Mouse (Mus musculus): ENCODE data around the gene Hscb. TPM values are rescaled to one million over a fixed set of nuclear protein-coding genes. Genes with fewer than 3 reads are reported as not detected.
A peak's percentile ranks its signal among the peaks of the same experiment; 100 is the strongest.

Gene Hscb
- total and polyA plus RNA-seq, 3 experiments: 56.7 to 94.2 (median 65.3) TPM

DNA sequence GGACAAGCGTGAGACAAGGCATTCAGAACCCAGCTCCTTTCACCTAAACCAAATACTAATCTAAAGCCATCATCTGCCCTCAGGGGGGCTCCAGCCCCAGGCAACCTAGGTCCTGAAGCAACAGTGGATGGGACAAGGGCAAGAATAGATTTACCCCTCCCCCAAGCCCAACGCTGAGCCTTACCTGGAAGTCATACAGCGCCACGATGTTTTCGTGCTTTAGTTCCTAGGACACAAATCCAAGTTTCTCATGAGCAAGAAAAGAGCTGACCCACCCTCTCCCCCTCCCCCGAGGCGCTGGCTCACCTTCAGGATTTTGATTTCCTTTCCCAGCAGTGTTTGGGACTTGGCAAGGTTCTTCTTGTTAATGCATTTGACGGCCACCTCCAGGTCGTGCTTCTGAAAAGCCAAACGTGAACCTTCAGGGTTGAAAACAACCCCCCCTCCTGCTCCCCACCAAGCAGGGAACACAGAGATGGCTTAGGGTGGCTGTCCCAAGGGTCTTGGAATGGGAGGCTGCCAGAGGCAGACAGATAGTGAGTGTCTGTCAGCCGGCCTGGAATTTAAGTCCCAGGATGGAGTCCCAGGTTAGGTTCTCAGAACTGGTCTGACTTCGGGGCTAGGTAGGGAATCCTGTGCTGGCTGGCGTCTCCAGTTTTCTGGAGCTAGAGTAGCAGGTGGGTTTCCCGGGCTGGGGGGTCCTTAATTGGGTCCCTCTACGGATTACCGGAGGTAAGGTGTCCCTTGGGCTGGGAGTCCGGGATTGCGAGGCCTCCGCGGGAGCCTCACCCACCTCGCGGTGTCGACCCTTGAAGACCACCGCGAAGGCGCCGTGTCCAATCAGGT lies 30.5 kb downstream of the Hscb start:
- TF ChIP-seq GATA1 (IDR thresholded peaks at IDR 0.05; ENCODE audit: borderline replicate concordance, low read length) (no peak), POLR2AphosphoS5 (IDR thresholded peaks at IDR 0.05; ENCODE audit: insufficient replicate concordance, low read depth, low read length) (no peak), TAL1 (conservative IDR thresholded peaks at IDR 0.05; ENCODE audit: low read depth, low read length) (no peak), GATA2 (IDR thresholded peaks at IDR 0.05; ENCODE audit: borderline replicate concordance, low read depth, low read length) (no peak), CTCF (IDR thresholded peaks at IDR 0.05; ENCODE audit: low read depth, low read length) (no peak)
- Histone ChIP-seq H3K9me3 (replicated peaks) (no peaks in the 10 kb centered on the region), H3K4me3 (ENCODE audit: low read depth, low read length) (peak overlapping the region; percentile 96), H3K4me1 (ENCODE audit: insufficient read depth, low read depth, low read length) (peaks cover 64% of the 10 kb centered on the region), H3K27me3 (ENCODE audit: insufficient read depth, low read length) (no peaks in the 10 kb centered on the region), H3K36me3 (replicated peaks) (peaks cover 36% of the 10 kb centered on the region)
- ATAC-seq (ENCODE audit: extremely low read depth, insufficient number of reproducible peaks, low FRiP score, poor library complexity, severe bottlenecking) (no peak), DNase-seq (ENCODE audit: low spot score) (peak; percentile 19)

GRCm38 (mm10) chr5:110808061-110808631 lies 31.4 kb downstream of the Hscb start:
- DNase-seq (ENCODE audit: low spot score) (peak; percentile 82), ATAC-seq (ENCODE audit: extremely low read depth, insufficient number of reproducible peaks, low FRiP score, poor library complexity, severe bottlenecking) (peak; percentile 38)
- no peak for TF ChIP-seq GATA2 (IDR thresholded peaks at IDR 0.05; ENCODE audit: borderline replicate concordance, low read depth, low read length)
- no peak for TF ChIP-seq TAL1 (conservative IDR thresholded peaks at IDR 0.05; ENCODE audit: low read depth, low read length)
- no peak for TF ChIP-seq GATA1 (IDR thresholded peaks at IDR 0.05; ENCODE audit: borderline replicate concordance, low read length)
- no peak for TF ChIP-seq POLR2AphosphoS5 (IDR thresholded peaks at IDR 0.05; ENCODE audit: insufficient replicate concordance, low read depth, low read length)
- no peak for TF ChIP-seq CTCF (IDR thresholded peaks at IDR 0.05; ENCODE audit: low read depth, low read length)
- Histone ChIP-seq H3K27me3 (ENCODE audit: insufficient read depth, low read length) (no peaks in the 10 kb centered on the region), H3K36me3 (replicated peaks) (peaks cover 40% of the 10 kb centered on the region), H3K9me3 (replicated peaks) (no peaks in the 10 kb centered on the region), H3K4me3 (ENCODE audit: low read depth, low read length) (peak overlapping the region; percentile 96), H3K4me1 (ENCODE audit: insufficient read depth, low read depth, low read length) (peaks cover 72% of the 10 kb centered on the region)

DNA sequence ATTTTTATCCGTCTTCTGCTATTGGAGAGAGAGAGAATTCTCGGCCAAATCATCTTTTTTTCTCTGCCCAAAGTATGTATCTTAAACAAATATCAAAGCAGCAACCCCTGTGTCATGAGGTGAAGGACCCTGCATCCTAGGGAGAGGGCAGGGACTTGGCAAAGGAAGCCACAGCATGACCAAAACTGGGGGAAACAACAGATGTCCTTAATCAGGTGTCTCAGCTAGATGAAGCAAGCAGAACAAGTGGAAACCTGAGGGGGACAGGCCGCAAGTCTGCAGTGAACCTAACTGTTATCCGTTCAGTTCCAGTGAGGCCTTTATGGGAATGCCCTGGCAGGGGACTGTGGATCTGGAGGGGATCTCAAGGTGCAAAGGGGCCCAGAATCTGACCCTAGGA lies 32.1 kb downstream of the Hscb start:
- Histone ChIP-seq H3K27me3 (ENCODE audit: insufficient read depth, low read length) (no peaks in the 10 kb centered on the region), H3K4me3 (ENCODE audit: low read depth, low read length) (peak overlapping the region; percentile 96), H3K9me3 (replicated peaks) (no peaks in the 10 kb centered on the region), H3K4me1 (ENCODE audit: insufficient read depth, low read depth, low read length) (peaks cover 79% of the 10 kb centered on the region), H3K36me3 (replicated peaks) (peaks cover 41% of the 10 kb centered on the region)
- DNase-seq (ENCODE audit: low spot score): no peak
- no peak for ATAC-seq (ENCODE audit: extremely low read depth, insufficient number of reproducible peaks, low FRiP score, poor library complexity, severe bottlenecking)
- TF ChIP-seq GATA1 (IDR thresholded peaks at IDR 0.05; ENCODE audit: borderline replicate concordance, low read length) (no peak), TAL1 (conservative IDR thresholded peaks at IDR 0.05; ENCODE audit: low read depth, low read length) (no peak), CTCF (IDR thresholded peaks at IDR 0.05; ENCODE audit: low read depth, low read length) (no peak), GATA2 (IDR thresholded peaks at IDR 0.05; ENCODE audit: borderline replicate concordance, low read depth, low read length) (no peak)

GRCm38 (mm10) chr5:110806676-110807075 lies 32.9 kb downstream of the Hscb start:
- Histone ChIP-seq H3K9me3 (replicated peaks) (no peaks in the 10 kb centered on the region), H3K4me3 (ENCODE audit: low read depth, low read length) (no peak overlapping the region; the same call in 1 of the 2 replicates), H3K27me3 (ENCODE audit: insufficient read depth, low read length) (no peaks in the 10 kb centered on the region), H3K4me1 (ENCODE audit: insufficient read depth, low read depth, low read length) (peaks cover 82% of the 10 kb centered on the region), H3K36me3 (replicated peaks) (peaks cover 49% of the 10 kb centered on the region)
- ATAC-seq (ENCODE audit: extremely low read depth, insufficient number of reproducible peaks, low FRiP score, poor library complexity, severe bottlenecking): no peak
- no peak for DNase-seq (ENCODE audit: low spot score)
- TF ChIP-seq CTCF (IDR thresholded peaks at IDR 0.05; ENCODE audit: low read depth, low read length): no peak
- no peak for TF ChIP-seq POLR2AphosphoS5 (IDR thresholded peaks at IDR 0.05; ENCODE audit: insufficient replicate concordance, low read depth, low read length)
- TF ChIP-seq TAL1 (conservative IDR thresholded peaks at IDR 0.05; ENCODE audit: low read depth, low read length): no peak
- no peak for TF ChIP-seq GATA1 (IDR thresholded peaks at IDR 0.05; ENCODE audit: borderline replicate concordance, low read length)
- no peak for TF ChIP-seq GATA2 (IDR thresholded peaks at IDR 0.05; ENCODE audit: borderline replicate concordance, low read depth, low read length)

- H3K4me1 ChIP-seq (ENCODE audit: insufficient read depth, low read depth, low read length): peaks cover 85% of the 10 kb centered on the region
- DNase-seq (ENCODE audit: low spot score) (no peak), ATAC-seq (ENCODE audit: extremely low read depth, insufficient number of reproducible peaks, low FRiP score, poor library complexity, severe bottlenecking) (no peak)
- H3K4me3 ChIP-seq (ENCODE audit: low read depth, low read length): no peak overlapping the region; the same call in 1 of the 2 replicates
- TF ChIP-seq CTCF (IDR thresholded peaks at IDR 0.05; ENCODE audit: low read depth, low read length): no peak
- H3K27me3 ChIP-seq (ENCODE audit: insufficient read depth, low read length): no peaks in the 10 kb centered on the region
- H3K9me3 ChIP-seq (replicated peaks): no peaks in the 10 kb centered on the region
- peaks cover 54% of the 10 kb centered on the region for H3K36me3 ChIP-seq (replicated peaks)
These were observed 33.4 kb downstream of the Hscb start for GRCm38 (mm10) chr5:110806154-110806553.

DNA sequence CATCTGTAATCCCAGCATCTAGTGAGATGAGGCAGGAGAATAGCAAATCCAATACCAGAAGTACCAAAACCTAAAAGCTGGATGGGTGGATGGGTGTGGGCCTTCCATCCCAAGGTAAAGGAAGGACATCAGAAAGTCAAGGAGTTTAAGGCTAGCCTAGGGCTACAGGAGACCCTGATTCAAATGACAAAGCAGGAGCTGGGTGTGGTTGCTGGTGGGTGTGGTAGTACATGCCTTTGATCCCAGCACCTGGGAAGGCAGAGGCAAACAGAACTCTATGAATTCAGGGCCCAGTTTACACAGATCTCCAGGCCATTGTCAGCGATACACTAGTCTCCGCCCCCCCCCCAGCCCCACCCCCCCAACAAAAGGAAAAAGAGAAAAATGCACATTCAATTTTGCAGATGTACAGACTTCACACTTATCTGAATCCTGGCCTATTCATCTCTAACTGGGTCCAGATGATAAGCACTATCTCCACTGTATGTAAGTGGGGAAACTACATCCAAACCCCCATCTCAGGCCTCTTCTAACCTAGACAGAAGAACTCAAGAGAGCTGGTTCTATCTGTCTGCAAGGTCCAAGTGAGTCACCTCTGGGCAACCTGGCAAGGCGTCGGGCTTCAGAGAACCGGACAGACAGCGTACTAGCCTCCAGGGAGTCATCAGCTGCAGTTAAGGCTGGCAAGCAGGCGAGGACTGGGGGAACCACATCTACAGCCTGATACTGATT lies 35.4 kb downstream of the Hscb start:
- TF ChIP-seq GATA1 (IDR thresholded peaks at IDR 0.05; ENCODE audit: borderline replicate concordance, low read length): no peak
- TF ChIP-seq TAL1 (conservative IDR thresholded peaks at IDR 0.05; ENCODE audit: low read depth, low read length): peak; percentile 72
- no peak for TF ChIP-seq POLR2AphosphoS5 (IDR thresholded peaks at IDR 0.05; ENCODE audit: insufficient replicate concordance, low read depth, low read length)
- no peak for TF ChIP-seq GATA2 (IDR thresholded peaks at IDR 0.05; ENCODE audit: borderline replicate concordance, low read depth, low read length)
- TF ChIP-seq CTCF (IDR thresholded peaks at IDR 0.05; ENCODE audit: low read depth, low read length): no peak
- peak; percentile 84 for ATAC-seq (ENCODE audit: extremely low read depth, insufficient number of reproducible peaks, low FRiP score, poor library complexity, severe bottlenecking)
- Histone ChIP-seq H3K27me3 (ENCODE audit: insufficient read depth, low read length) (no peaks in the 10 kb centered on the region), H3K9me3 (replicated peaks) (no peaks in the 10 kb centered on the region), H3K36me3 (replicated peaks) (peaks cover 74% of the 10 kb centered on the region), H3K4me1 (ENCODE audit: insufficient read depth, low read depth, low read length) (peaks cover 95% of the 10 kb centered on the region), H3K4me3 (ENCODE audit: low read depth, low read length) (peak overlapping the region; percentile 57; the same call in 1 of the 2 replicates)
- DNase-seq (ENCODE audit: low spot score): peak; percentile 75
